Mouse (Mus musculus): ENCODE measurements at regions not wholly inside any gene's neighbourhood (a gene's known extent, or its start where the extent isn't known, plus 50 kb on each side); places are given as distances from the start of the nearest gene placed in this dataset.

GRCm38 (mm10) chr3:103473336-103473735, 101.7 kb upstream of the Syt6 start:
- TF ChIP-seq EP300 (IDR thresholded peaks at IDR 0.05; ENCODE audit: low read depth) (no peak), CTCF (IDR thresholded peaks at IDR 0.05; ENCODE audit: low read depth) (no peak)
